Mouse (Mus musculus) hindbrain, embryonic 11.5 days (tissue): ENCODE measurements around the gene Cpeb4. TPM values are rescaled to one million over a fixed set of nuclear protein-coding genes. Genes with fewer than 3 reads are reported as not detected.

Experiments used
- ATAC-seq: fragments of 200-750 bp; cut with Nextera tagmentation; 2 replicates; pipeline ENCODE4 v1.8.0; 2017; ENCODE audit warnings: mild to moderate bottlenecking, moderate TSS enrichment, moderate library complexity; ENCODE audit not compliant: low FRiP score
- DNase-seq: peaks from one replicate; pipeline ENCODE4 v3.0.0-alpha.2; 2015; ENCODE audit warnings: low spot score
- H3K27ac ChIP-seq: fragments of 300-500 bp; sonication (generic); 2 replicates; pipeline ENCODE4 v1.5.1; 2014; ENCODE audit warnings: mild to moderate bottlenecking, low read depth, low read length
- H3K27me3 ChIP-seq: fragments of 300-500 bp; sonication (generic); 2 replicates; pipeline ENCODE4 v1.6.1; 2014; ENCODE audit warnings: mild to moderate bottlenecking, low read length, moderate library complexity, mixed read lengths; ENCODE audit not compliant: control insufficient read depth, insufficient read depth
- H3K36me3 ChIP-seq: fragments of 300-500 bp; sonication (generic); 2 replicates; pipeline ENCODE4 v1.6.1; 2014; ENCODE audit warnings: mild to moderate bottlenecking, low read length, moderate library complexity, mixed read lengths; ENCODE audit not compliant: control insufficient read depth, insufficient read depth
- H3K4me1 ChIP-seq: fragments of 300-500 bp; sonication (generic); replicated peaks from 2 replicates; pipeline ENCODE4 v1.6.1; 2014; ENCODE audit warnings: low read length, mixed read lengths; ENCODE audit not compliant: control insufficient read depth, insufficient read depth
- H3K4me2 ChIP-seq: fragments of 300-500 bp; sonication (generic); replicated peaks from 2 replicates; pipeline ENCODE4 v1.6.1; 2014; ENCODE audit warnings: mild to moderate bottlenecking, low read depth, low read length
- H3K4me3 ChIP-seq: fragments of 300-500 bp; sonication (generic); 2 replicates; pipeline ENCODE4 v1.5.1; 2014; ENCODE audit warnings: low read depth, low read length
- H3K9ac ChIP-seq: fragments of 300-500 bp; sonication (generic); 2 replicates; pipeline ENCODE4 v1.6.1; 2014; ENCODE audit warnings: low read depth, low read length
- H3K9me3 ChIP-seq: fragments of 300-500 bp; sonication (generic); 2 replicates; pipeline ENCODE4 v1.6.1; 2016; ENCODE audit warnings: low read length; ENCODE audit not compliant: control insufficient read depth
- WGBS: fragments of 180-500 bp; shearing (Covaris S2); extraction: QIAGEN DNeasy Blood & Tissue Kit; methylation state at CpG from one replicate; pipeline ENCODE4 v1.1.7; 2014; 5-methylcytosine and 5-hydroxymethylcytosine counted together
- polyA plus RNA-seq: library from polyadenylated mRNA; unstranded; fragments of >200 nt; fragmentation: Nextera tagmentation; extraction: Ambion mirVana; gene quantifications from 2 replicates; pipeline ENCODE4 v1.2.1, GENCODE M21; 2014

Gene Cpeb4
- polyA plus RNA-seq, 1 experiment from 2014 or later = 14.3 TPM

- no peak overlapping the region for H3K4me3 ChIP-seq
- H3K4me1 ChIP-seq = no peaks in the 10 kb centered on the region
- no peaks in the 10 kb centered on the region for H3K36me3 ChIP-seq
- ATAC-seq (no peak), DNase-seq (no peak)
- H3K9ac ChIP-seq = no peak overlapping the region
- no peak overlapping the region for H3K4me2 ChIP-seq
- no peaks in the 10 kb centered on the region; the same call in 1 of the 2 replicates for H3K9me3 ChIP-seq
- H3K27ac ChIP-seq = no peak overlapping the region
- no peaks in the 10 kb centered on the region for H3K27me3 ChIP-seq
Measured at GRCm38 (mm10) chr11:31983249-31983648, 111.2 kb downstream of the Cpeb4 start.

DNA sequence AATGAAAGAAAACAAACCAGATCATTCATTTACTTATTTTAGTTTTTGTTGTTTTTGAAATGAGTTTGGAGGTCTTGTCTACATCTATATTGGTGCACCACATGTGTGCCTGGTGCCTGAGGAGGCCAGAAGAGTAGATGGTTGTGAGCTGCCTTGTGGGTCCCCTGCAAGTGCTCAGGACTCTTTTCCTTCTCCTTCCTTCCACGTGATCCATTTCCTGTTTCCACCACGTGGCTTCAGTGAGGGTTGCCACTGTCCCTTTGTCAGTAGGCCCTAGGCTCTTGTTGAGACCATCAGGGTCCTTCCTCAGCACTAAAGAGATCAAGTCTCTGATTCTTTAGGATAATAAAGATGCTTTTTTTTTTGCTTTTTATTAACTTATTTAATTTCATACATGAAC is 112.8 kb downstream of the Cpeb4 start:
- Histone ChIP-seq H3K9ac (no peak overlapping the region), H3K4me3 (no peak overlapping the region), H3K4me1 (no peaks in the 10 kb centered on the region), H3K36me3 (no peaks in the 10 kb centered on the region), H3K27ac (no peak overlapping the region), H3K27me3 (no peaks in the 10 kb centered on the region), H3K4me2 (no peak overlapping the region), H3K9me3 (no peaks in the 10 kb centered on the region)
- no peak for ATAC-seq
- WGBS = 67% methylated on average over 2 of the region's 2 CpGs
- DNase-seq = no peak

Other genes with a start within 250 kb of the Cpeb4 start
- gene Bod1, start 200.3 kb upstream of the Cpeb4 start, polyA plus RNA-seq = 149 and 164 TPM in 2 replicates
- gene 4930524B15Rik, start 93.4 kb downstream of the Cpeb4 start, polyA plus RNA-seq = 0.32 and 0.43 TPM in 2 replicates
- 44.3 and 44.9 TPM in 2 replicates for gene Nsg2, start 128.3 kb downstream of the Cpeb4 start, polyA plus RNA-seq